Mouse (Mus musculus): Measurements from ENCODE around the gene Cyba. TPM values are rescaled to one million over a fixed set of nuclear protein-coding genes. Genes with fewer than 3 reads are reported as not detected.
A peak's percentile ranks its signal among the peaks of the same experiment; 100 is the strongest.

Gene Cyba
- polyA plus RNA-seq, 1 experiment from 2014 or later = 62.2 TPM

DNA sequence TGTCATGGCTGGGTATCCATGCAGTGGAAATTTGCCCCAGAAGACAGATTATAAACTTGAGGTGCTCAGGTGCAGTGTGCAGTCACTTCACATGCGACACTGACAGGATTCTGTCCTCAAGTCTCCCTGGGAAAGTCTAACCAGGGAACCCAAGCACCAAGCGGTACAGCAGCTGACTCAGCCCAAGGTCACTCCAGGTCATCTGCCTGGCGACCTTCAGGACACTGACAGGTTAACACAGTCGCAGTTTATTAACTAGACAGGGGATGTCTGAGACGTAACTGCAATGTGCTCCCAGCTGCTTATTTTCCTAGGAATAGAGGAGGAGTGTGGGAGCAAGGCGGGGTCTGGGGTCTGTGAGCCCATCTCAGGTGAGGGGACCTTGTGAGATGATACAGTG lies 36.7 kb upstream of the Cyba start:
- Histone ChIP-seq H3K36me3 (replicated peaks; ENCODE audit: control insufficient read depth, insufficient read depth, low read depth, low read length) (no peaks in the 10 kb centered on the region; the same call in 1 of the 2 replicates), H3K27me3 (ENCODE audit: control insufficient read depth, insufficient read depth, low read length) (no peaks in the 10 kb centered on the region), H3K9ac (replicated peaks; ENCODE audit: low read length) (no peak overlapping the region), H3K27ac (replicated peaks; ENCODE audit: low read depth, low read length) (no peak overlapping the region), H3K9me3 (replicated peaks; ENCODE audit: control insufficient read depth, low read length) (no peaks in the 10 kb centered on the region), H3K4me3 (ENCODE audit: low read depth, low read length) (no peak overlapping the region), H3K4me2 (ENCODE audit: low read depth, low read length) (no peak overlapping the region), H3K4me1 (ENCODE audit: control insufficient read depth, insufficient read depth, low read length) (no peaks in the 10 kb centered on the region)
- WGBS = 79% methylated on average over 6 of the region's 6 CpGs
- no peak for DNase-seq (ENCODE audit: low spot score)
- no peak for ATAC-seq (replicated peaks; ENCODE audit: insufficient number of reproducible peaks, low FRiP score, low TSS enrichment, low read depth)

DNA sequence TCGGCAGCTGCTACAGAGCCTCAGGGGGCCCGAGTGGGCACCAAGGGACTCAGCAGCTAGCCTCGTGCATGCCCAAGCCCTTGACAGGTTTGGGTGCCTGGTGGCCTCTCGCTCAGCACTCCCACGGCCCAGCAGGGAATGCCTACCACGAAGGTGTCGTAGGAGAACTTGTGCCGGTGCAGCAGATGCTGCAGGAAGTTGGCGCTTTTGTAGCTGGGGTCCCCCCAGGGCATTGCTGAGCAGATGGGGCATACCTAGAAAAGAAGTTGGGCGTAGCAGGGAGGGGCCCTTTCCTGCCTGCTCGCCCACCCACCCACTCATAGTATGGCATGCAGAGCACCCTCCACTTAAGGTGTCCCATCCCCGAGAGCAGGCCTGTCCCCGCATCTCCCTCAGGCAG lies 35.1 kb upstream of the Cyba start:
- H3K27me3 ChIP-seq (ENCODE audit: control insufficient read depth, insufficient read depth, low read length) = no peaks in the 10 kb centered on the region
- H3K9ac ChIP-seq (replicated peaks; ENCODE audit: low read length) = no peak overlapping the region
- no peaks in the 10 kb centered on the region; the same call in 1 of the 2 replicates for H3K36me3 ChIP-seq (replicated peaks; ENCODE audit: control insufficient read depth, insufficient read depth, low read depth, low read length)
- 90% methylated on average over 13 of the region's 13 CpGs for WGBS
- no peak overlapping the region for H3K27ac ChIP-seq (replicated peaks; ENCODE audit: low read depth, low read length)
- no peaks in the 10 kb centered on the region for H3K4me1 ChIP-seq (ENCODE audit: control insufficient read depth, insufficient read depth, low read length)
- no peak for ATAC-seq (replicated peaks; ENCODE audit: insufficient number of reproducible peaks, low FRiP score, low TSS enrichment, low read depth)
- H3K9me3 ChIP-seq (replicated peaks; ENCODE audit: control insufficient read depth, low read length) = no peaks in the 10 kb centered on the region
- DNase-seq (ENCODE audit: low spot score) = no peak
- no peak overlapping the region for H3K4me2 ChIP-seq (ENCODE audit: low read depth, low read length)
- H3K4me3 ChIP-seq (ENCODE audit: low read depth, low read length) = no peak overlapping the region

DNA sequence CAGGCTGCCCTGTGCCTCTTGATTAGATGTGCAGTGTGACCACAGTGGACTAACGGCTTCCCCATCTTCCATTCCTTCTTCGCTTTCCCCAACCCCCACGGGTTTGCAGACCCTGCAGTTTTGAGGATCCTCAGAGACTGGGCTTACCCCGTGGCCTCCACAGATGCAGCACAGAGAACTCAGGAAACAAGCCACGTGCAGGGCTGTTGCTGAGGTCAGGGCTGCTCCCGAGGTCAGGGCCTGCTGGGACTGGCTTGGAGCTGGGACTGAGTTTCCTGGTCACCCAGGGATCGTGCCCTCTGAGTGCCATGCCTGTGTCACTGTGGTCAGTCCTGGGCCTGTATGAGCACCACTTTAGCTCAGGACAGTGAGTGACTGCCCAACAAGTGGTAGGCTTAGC lies 32.3 kb upstream of the Cyba start:
- WGBS = 60% methylated on average over 7 of the region's 7 CpGs
- H3K27me3 ChIP-seq (ENCODE audit: control insufficient read depth, insufficient read depth, low read length) = peaks cover 13% of the 10 kb centered on the region

DNA sequence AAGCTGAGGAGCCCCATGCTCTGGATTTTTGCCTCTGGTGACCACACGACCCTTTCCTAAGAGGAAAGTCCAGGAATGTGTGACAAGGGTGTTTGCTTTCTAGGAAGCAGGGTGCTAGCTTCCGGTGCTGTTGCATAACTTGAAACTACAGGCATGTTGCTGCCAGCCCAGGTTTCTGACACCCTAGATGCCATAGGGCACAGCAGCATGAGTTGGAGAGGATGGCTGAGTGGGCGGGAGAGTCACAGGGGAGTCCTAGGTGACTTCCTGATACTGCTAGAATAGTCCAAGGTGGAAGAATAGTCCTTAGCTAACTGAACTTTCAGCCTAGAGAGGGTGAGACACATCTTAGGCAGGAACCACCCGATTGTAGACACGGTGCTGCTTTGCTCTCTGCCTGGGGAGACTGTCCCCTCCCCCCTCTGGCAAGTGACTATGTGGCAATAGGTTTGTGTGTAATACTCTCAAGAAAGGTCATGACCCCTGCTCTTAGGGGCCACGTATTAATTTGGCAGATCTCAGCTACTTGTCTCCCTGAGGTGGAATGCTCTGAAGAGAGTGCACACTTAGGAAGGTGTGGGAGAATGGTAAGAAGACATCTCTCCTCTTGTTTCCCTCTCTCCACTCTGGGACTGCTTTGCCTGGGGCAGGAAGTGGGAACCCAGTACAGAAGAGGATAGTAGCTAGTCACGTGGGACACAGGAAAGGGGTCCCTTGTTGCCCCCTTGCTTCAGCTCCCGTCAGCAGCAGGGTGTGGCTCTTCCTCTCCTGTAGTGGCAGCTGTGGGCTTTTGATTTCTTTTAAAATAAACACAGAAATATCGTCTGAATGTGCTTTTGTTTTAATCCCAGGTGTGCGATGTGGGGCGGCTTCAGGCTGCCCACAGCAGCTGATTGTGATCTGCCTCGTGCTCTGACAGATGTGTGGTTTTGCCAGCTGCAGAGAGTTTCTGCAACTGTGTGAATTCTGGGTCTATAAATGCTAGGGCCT lies 31.2 kb upstream of the Cyba start:
- H3K9me3 ChIP-seq (replicated peaks; ENCODE audit: control insufficient read depth, low read length) = no peaks in the 10 kb centered on the region
- no peak overlapping the region for H3K9ac ChIP-seq (replicated peaks; ENCODE audit: low read length)
- no peak overlapping the region for H3K4me2 ChIP-seq (ENCODE audit: low read depth, low read length)
- peaks cover 8% of the 10 kb centered on the region for H3K4me1 ChIP-seq (ENCODE audit: control insufficient read depth, insufficient read depth, low read length)
- 53% methylated on average over 12 of the region's 12 CpGs for WGBS
- no peaks in the 10 kb centered on the region; the same call in 1 of the 2 replicates for H3K36me3 ChIP-seq (replicated peaks; ENCODE audit: control insufficient read depth, insufficient read depth, low read depth, low read length)
- H3K4me3 ChIP-seq (ENCODE audit: low read depth, low read length) = no peak overlapping the region
- H3K27me3 ChIP-seq (ENCODE audit: control insufficient read depth, insufficient read depth, low read length) = peaks cover 19% of the 10 kb centered on the region
- ATAC-seq (replicated peaks; ENCODE audit: insufficient number of reproducible peaks, low FRiP score, low TSS enrichment, low read depth) = no peak
- H3K27ac ChIP-seq (replicated peaks; ENCODE audit: low read depth, low read length) = no peak overlapping the region
- no peak for DNase-seq (ENCODE audit: low spot score)

More for the DNA sequence above, 32.3 kb upstream of the Cyba start:
- H3K36me3 ChIP-seq (replicated peaks; ENCODE audit: control insufficient read depth, insufficient read depth, low read depth, low read length) = no peaks in the 10 kb centered on the region; the same call in 1 of the 2 replicates
- H3K4me2 ChIP-seq (ENCODE audit: low read depth, low read length) = no peak overlapping the region
- no peak overlapping the region for H3K9ac ChIP-seq (replicated peaks; ENCODE audit: low read length)
- no peak overlapping the region for H3K27ac ChIP-seq (replicated peaks; ENCODE audit: low read depth, low read length)
- DNase-seq (ENCODE audit: low spot score) (no peak), ATAC-seq (replicated peaks; ENCODE audit: insufficient number of reproducible peaks, low FRiP score, low TSS enrichment, low read depth) (no peak)
- H3K9me3 ChIP-seq (replicated peaks; ENCODE audit: control insufficient read depth, low read length) = no peaks in the 10 kb centered on the region
- H3K4me3 ChIP-seq (ENCODE audit: low read depth, low read length) = no peak overlapping the region
- peaks cover 8% of the 10 kb centered on the region for H3K4me1 ChIP-seq (ENCODE audit: control insufficient read depth, insufficient read depth, low read length)

DNA sequence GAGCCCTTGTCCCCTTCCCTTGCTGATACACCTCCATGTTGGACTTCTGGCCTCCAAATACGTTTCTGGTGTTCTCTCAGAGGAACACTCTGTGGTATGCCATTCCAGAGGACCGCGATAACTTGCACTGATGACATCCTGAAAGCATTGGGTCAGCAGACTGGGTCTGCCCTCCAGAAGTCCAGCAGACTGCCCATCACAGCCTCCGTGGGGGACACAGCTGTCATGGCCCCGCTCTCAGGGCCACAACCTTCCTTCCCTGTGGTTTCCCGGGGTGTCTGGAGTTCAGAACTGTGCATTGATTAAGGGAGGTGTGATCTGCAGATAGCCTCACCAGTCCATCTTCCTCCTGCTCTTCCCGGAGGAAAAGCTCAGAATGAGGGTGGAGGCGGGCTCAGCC lies 29.8 kb upstream of the Cyba start:
- Histone ChIP-seq H3K27ac (replicated peaks; ENCODE audit: low read depth, low read length) (no peak overlapping the region), H3K36me3 (replicated peaks; ENCODE audit: control insufficient read depth, insufficient read depth, low read depth, low read length) (no peaks in the 10 kb centered on the region), H3K27me3 (ENCODE audit: control insufficient read depth, insufficient read depth, low read length) (peaks cover 19% of the 10 kb centered on the region), H3K4me1 (ENCODE audit: control insufficient read depth, insufficient read depth, low read length) (peaks cover 8% of the 10 kb centered on the region), H3K9me3 (replicated peaks; ENCODE audit: control insufficient read depth, low read length) (no peaks in the 10 kb centered on the region), H3K9ac (replicated peaks; ENCODE audit: low read length) (no peak overlapping the region), H3K4me3 (ENCODE audit: low read depth, low read length) (no peak overlapping the region), H3K4me2 (ENCODE audit: low read depth, low read length) (no peak overlapping the region)
- WGBS = 74% methylated on average over 8 of the region's 8 CpGs
- no peak for DNase-seq (ENCODE audit: low spot score)
- ATAC-seq (replicated peaks; ENCODE audit: insufficient number of reproducible peaks, low FRiP score, low TSS enrichment, low read depth) = no peak

DNA sequence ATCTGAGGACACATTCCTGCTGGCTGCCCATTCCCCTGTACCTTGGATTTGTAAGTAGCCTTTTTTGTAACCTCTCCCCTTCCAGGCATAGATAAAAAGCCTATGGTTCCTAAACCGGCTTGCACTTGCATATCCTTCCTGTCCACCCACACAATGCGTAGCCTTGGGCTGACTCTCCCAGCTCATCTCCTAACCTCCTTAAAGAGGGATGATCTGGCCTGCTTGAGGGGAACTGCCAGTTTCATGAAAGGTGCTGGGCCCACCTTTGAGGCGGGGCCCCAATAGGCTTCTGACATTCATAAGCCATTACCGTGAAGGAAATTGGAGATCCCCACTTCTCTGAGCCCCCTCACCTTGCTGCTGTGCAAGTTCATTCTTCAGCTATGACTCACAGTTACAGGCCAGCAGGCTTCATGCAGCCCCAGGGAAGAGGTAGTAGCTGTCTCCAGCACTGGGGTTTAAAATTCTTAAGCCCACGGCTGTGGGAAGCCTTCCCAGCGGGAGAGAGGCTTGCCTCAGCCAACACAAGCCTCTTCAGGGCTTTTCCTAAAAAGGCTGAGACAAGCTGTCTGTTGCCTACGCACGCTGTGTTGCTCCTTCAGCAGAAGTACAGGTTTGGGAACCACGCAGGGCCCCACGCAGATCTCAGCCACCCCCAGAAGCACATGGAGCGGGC lies 28.9 kb upstream of the Cyba start:
- H3K4me1 ChIP-seq (ENCODE audit: control insufficient read depth, insufficient read depth, low read length) = peaks cover 8% of the 10 kb centered on the region
- no peak for ATAC-seq (replicated peaks; ENCODE audit: insufficient number of reproducible peaks, low FRiP score, low TSS enrichment, low read depth)
- 59% methylated on average over 11 of the region's 11 CpGs for WGBS
- H3K9me3 ChIP-seq (replicated peaks; ENCODE audit: control insufficient read depth, low read length) = no peaks in the 10 kb centered on the region
- no peak overlapping the region for H3K4me3 ChIP-seq (ENCODE audit: low read depth, low read length)
- no peak overlapping the region for H3K9ac ChIP-seq (replicated peaks; ENCODE audit: low read length)
- no peak overlapping the region for H3K4me2 ChIP-seq (ENCODE audit: low read depth, low read length)
- no peak for DNase-seq (ENCODE audit: low spot score)
- H3K36me3 ChIP-seq (replicated peaks; ENCODE audit: control insufficient read depth, insufficient read depth, low read depth, low read length) = no peaks in the 10 kb centered on the region
- peaks cover 19% of the 10 kb centered on the region for H3K27me3 ChIP-seq (ENCODE audit: control insufficient read depth, insufficient read depth, low read length)
- H3K27ac ChIP-seq (replicated peaks; ENCODE audit: low read depth, low read length) = no peak overlapping the region

DNA sequence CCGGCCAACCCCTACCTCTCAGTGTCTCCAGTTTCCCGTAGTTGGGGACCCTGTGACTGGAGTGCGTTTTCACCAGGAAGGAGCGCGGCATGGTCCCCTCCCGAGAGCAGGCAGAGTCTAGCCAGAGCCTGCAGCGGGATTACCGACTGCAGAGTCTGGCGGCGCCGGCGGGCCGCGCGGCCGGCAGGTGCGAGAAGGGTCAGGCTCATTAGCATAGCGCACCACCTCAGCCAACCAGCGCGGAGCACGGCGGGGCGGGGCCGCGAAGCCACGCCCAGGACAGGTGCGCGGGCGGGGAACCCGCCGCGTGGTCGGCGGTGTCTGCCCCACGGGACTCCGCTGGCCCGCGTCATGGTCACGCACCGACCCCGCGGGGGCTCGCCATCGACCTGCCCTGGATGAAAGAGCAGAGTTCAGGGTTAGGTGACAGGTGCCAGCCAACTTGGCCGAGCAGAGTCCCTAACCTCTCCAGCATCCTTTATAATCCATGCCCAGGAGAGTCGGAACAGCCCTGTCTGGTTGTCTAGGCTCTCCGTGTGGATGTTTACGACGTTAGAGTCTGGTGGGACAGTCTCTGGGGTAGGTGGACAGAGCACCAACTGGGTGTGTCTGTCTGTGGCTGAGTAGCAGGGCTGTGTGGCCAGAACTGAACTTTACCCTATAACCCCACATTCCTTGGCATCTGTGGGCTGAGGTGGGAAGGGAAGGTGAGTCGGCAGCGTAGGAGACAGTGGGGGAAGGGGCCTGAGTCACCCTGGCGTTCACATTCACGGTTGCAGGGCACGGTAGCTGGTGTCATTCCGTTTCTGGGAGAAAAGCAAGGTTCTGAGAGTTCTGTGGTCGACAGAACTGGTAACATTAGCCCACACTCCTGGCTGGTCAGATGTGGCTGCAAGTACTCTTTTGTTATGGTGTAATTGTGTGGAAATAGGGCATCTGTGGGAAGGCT lies 28.1 kb upstream of the Cyba start, which contains the start of gene Snai3:
Gene Snai3, minus strand, starts transcription at position 210 of the 949 bp plus-strand sequence.
- 3% methylated on average over 50 of the region's 56 CpGs for WGBS
- no peak within 1 kb of the TSS for H3K27ac ChIP-seq (replicated peaks; ENCODE audit: low read depth, low read length)
- H3K9ac ChIP-seq (replicated peaks; ENCODE audit: low read length) = no peak within 1 kb of the TSS
- H3K4me1 ChIP-seq (ENCODE audit: control insufficient read depth, insufficient read depth, low read length) = peaks cover 8% of the 10 kb centered on the region
- H3K9me3 ChIP-seq (replicated peaks; ENCODE audit: control insufficient read depth, low read length) = no peaks in the 10 kb centered on the region
- H3K27me3 ChIP-seq (ENCODE audit: control insufficient read depth, insufficient read depth, low read length) = peaks cover 19% of the 10 kb centered on the region
- ATAC-seq (replicated peaks; ENCODE audit: insufficient number of reproducible peaks, low FRiP score, low TSS enrichment, low read depth) (peak; percentile 77), DNase-seq (ENCODE audit: low spot score) (peak; percentile 65)
- H3K4me2 ChIP-seq (ENCODE audit: low read depth, low read length) = peak within 1 kb of the TSS; percentile 45
- no peaks in the 10 kb centered on the region for H3K36me3 ChIP-seq (replicated peaks; ENCODE audit: control insufficient read depth, insufficient read depth, low read depth, low read length)
- peak within 1 kb of the TSS; percentile 26 for H3K4me3 ChIP-seq (ENCODE audit: low read depth, low read length)
